Mouse (Mus musculus) erythroblast, embryonic 14.5 days (primary cell): ENCODE measurements around the gene Tpd52l2.

Experiments
- GATA1 ChIP-seq: IDR thresholded peaks from 2 replicates; pipeline ENCODE4 v1.6.1; 2012; ENCODE audit warnings: low read length, inconsistent platforms, mixed read lengths
- TAL1 ChIP-seq: IDR thresholded peaks from 3 replicates; pipeline ENCODE4 v1.6.1; 2012; ENCODE audit warnings: low read length, inconsistent platforms, mixed read lengths

GRCm38 (mm10) chr2:181553772-181554171 lies 56.8 kb downstream of the Tpd52l2 start:
- TF ChIP-seq TAL1 = no peak
- no peak for TF ChIP-seq GATA1
